Mouse (Mus musculus): ENCODE data around the gene Itgb2l.
A peak's percentile ranks its signal among the peaks of the same experiment; 100 is the strongest.
"Not testable (repeated sequence)": the region's sequence is repeated elsewhere in the genome, so short reads cannot be mapped to it uniquely, and the experiment has no call there.

The Itgb2l gene

GRCm38 (mm10) chr16:96443468-96443867, at the start of gene Itgb2l:
Itgb2l (minus strand) TSS chr16:96443619.
- no peak for DNase-seq (ENCODE audit: low read depth, low spot score)

- DNase-seq (ENCODE audit: low read depth, low spot score), result no peak
These were observed 48.1 kb upstream of the Itgb2l start for GRCm38 (mm10) chr16:96491530-96491929.

- no peak for DNase-seq (ENCODE audit: low read depth, low spot score)
These were observed 44.6 kb upstream of the Itgb2l start for GRCm38 (mm10) chr16:96488038-96488437.

GRCm38 (mm10) chr16:96487007-96487684, 43.7 kb upstream of the Itgb2l start:
- DNase-seq (ENCODE audit: low read depth, low spot score), result no peak

GRCm38 (mm10) chr16:96481791-96482190, 38.4 kb upstream of the Itgb2l start:
- DNase-seq (ENCODE audit: low read depth, low spot score), result no peak

GRCm38 (mm10) chr16:96474185-96474584, 30.8 kb upstream of the Itgb2l start:
- no peak for DNase-seq (ENCODE audit: low read depth, low spot score)

GRCm38 (mm10) chr16:96472816-96473215, 29.4 kb upstream of the Itgb2l start:
- DNase-seq (ENCODE audit: low read depth, low spot score), result no peak

GRCm38 (mm10) chr16:96472361-96472760, 28.9 kb upstream of the Itgb2l start:
- DNase-seq (ENCODE audit: low read depth, low spot score), result no peak

- no peak for DNase-seq (ENCODE audit: low read depth, low spot score)
These were observed 26.2 kb upstream of the Itgb2l start for GRCm38 (mm10) chr16:96469640-96470039.

- DNase-seq (ENCODE audit: low read depth, low spot score), result no peak
These were observed 25.3 kb upstream of the Itgb2l start for GRCm38 (mm10) chr16:96468698-96469097.

- DNase-seq (ENCODE audit: low read depth, low spot score), result no peak
These were observed 24.6 kb upstream of the Itgb2l start for GRCm38 (mm10) chr16:96468011-96468410.

- DNase-seq (ENCODE audit: low read depth, low spot score), result peak; percentile 73
These were observed 24.0 kb upstream of the Itgb2l start, which contains the start of gene Pcp4 for GRCm38 (mm10) chr16:96467445-96467844. Pcp4 (plus strand) TSS chr16:96467606.

GRCm38 (mm10) chr16:96460788-96461187, 17.4 kb upstream of the Itgb2l start:
- DNase-seq (ENCODE audit: low read depth, low spot score), result no peak

GRCm38 (mm10) chr16:96459356-96459755, 15.9 kb upstream of the Itgb2l start:
- DNase-seq (ENCODE audit: low read depth, low spot score), result no peak

- DNase-seq (ENCODE audit: low read depth, low spot score), result no peak
These were observed 14.2 kb upstream of the Itgb2l start for GRCm38 (mm10) chr16:96457612-96458011.

- no peak for DNase-seq (ENCODE audit: low read depth, low spot score)
These were observed 10.7 kb upstream of the Itgb2l start for GRCm38 (mm10) chr16:96454086-96454485.

GRCm38 (mm10) chr16:96450871-96451270, 7.5 kb upstream of the Itgb2l start:
- not testable (repeated sequence) for DNase-seq (ENCODE audit: low read depth, low spot score)

- DNase-seq (ENCODE audit: low read depth, low spot score), result no peak
These were observed 1.6 kb downstream of the Itgb2l start for GRCm38 (mm10) chr16:96441826-96442225.

GRCm38 (mm10) chr16:96440871-96441270, 2.5 kb downstream of the Itgb2l start:
- DNase-seq (ENCODE audit: low read depth, low spot score), result no peak

- DNase-seq (ENCODE audit: low read depth, low spot score), result no peak
These were observed 3.7 kb downstream of the Itgb2l start for GRCm38 (mm10) chr16:96439682-96440081.

- no peak for DNase-seq (ENCODE audit: low read depth, low spot score)
These were observed 4.5 kb downstream of the Itgb2l start for GRCm38 (mm10) chr16:96438946-96439345.

- DNase-seq (ENCODE audit: low read depth, low spot score), result no peak
These were observed 9.2 kb downstream of the Itgb2l start for GRCm38 (mm10) chr16:96434024-96434785.

- no peak for DNase-seq (ENCODE audit: low read depth, low spot score)
These were observed 10.2 kb downstream of the Itgb2l start for GRCm38 (mm10) chr16:96433266-96433665.

Measured in 3T3-L1 (cell line).